Mouse (Mus musculus) liver, adult 2 months (tissue): Measurements from ENCODE around the gene Gm12184.

Source experiments
- CTCF ChIP-seq: fragments of 200-500 bp; IDR thresholded peaks from 2 replicates; pipeline ENCODE4 v1.5.1; 2011; ENCODE audit warnings: low read depth, low read length, control low read depth
- POLR2A ChIP-seq: fragments of 200-500 bp; IDR thresholded peaks from 2 replicates; pipeline ENCODE4 v1.6.1; 2011; ENCODE audit warnings: low read length, control low read depth; ENCODE audit not compliant: insufficient read depth; ENCODE audit errors: extremely low read depth

- TF ChIP-seq CTCF (no peak), POLR2A (no peak)
Measured at GRCm38 (mm10) chr11:48869380-48870110, 43.1 kb upstream of the Gm12184 start.
